Mouse (Mus musculus) CH12.LX (cell line): ENCODE results near the gene Kcmf1. TPM values are rescaled to one million over a fixed set of nuclear protein-coding genes. Genes with fewer than 3 reads are reported as not detected.
A peak's percentile ranks its signal among the peaks of the same experiment; 100 is the strongest.

Experiments used
- DNase-seq: peaks from one replicate; pipeline ENCODE4 v3.0.0-alpha.2; 2013; ENCODE audit errors: extremely low read depth
- H3K27ac ChIP-seq: 2 replicates; pipeline ENCODE4 v1.5.1; 2012; ENCODE audit warnings: low read depth, mild to moderate bottlenecking, control low read depth, moderate library complexity; ENCODE audit not compliant: insufficient read depth
- H3K27me3 ChIP-seq: replicated peaks from 2 replicates; pipeline ENCODE3; 2012; ENCODE audit warnings: inconsistent platforms
- H3K36me3 ChIP-seq, 2 experiments: replicated peaks in 1 of 2; 2 replicates each; pipeline versions ENCODE3 to v1.6.1; 2012; ENCODE audit warnings: inconsistent platforms in 1 of 2, low read length in 1 of 2, mild to moderate bottlenecking in 1 of 2, mixed read lengths in 1 of 2, moderate library complexity in 1 of 2; ENCODE audit not compliant: control insufficient read depth in 1 of 2, insufficient read depth in 1 of 2
- H3K4me1 ChIP-seq, 2 experiments: 2 replicates each; pipeline ENCODE4 v1.6.1; 2012; ENCODE audit warnings: inconsistent platforms in 1 of 2, moderate library complexity in 1 of 2; ENCODE audit not compliant: insufficient read depth in 2 of 2, control insufficient read depth in 1 of 2
- H3K4me2 ChIP-seq: 2 replicates; pipeline ENCODE4 v1.6.1; 2012; ENCODE audit warnings: low read depth, mild to moderate bottlenecking, control low read depth; ENCODE audit not compliant: poor library complexity, insufficient read depth, severe bottlenecking
- H3K4me3 ChIP-seq, 3 experiments: fragments of 150-350 bp in 1 of 3; sonication (generic) in 1 of 3; replicated peaks in 1 of 3; 2 replicates each; pipeline versions ENCODE3 to v1.5.1; 2011 to 2012; ENCODE audit warnings: low read depth in 2 of 3, low read length in 2 of 3, mild to moderate bottlenecking in 2 of 3, moderate library complexity in 2 of 3, control low read depth in 1 of 3, improper control_type of control experiment in 1 of 3, inconsistent platforms in 1 of 3, mixed read lengths in 1 of 3; ENCODE audit not compliant: poor library complexity in 1 of 3
- H3K79me2 ChIP-seq: replicated peaks from 2 replicates; pipeline ENCODE4 v1.6.1; 2012; ENCODE audit warnings: mild to moderate bottlenecking, moderate library complexity; ENCODE audit not compliant: control insufficient read depth, poor library complexity, insufficient read depth, severe bottlenecking; ENCODE audit errors: extremely low read depth
- H3K9ac ChIP-seq: 2 replicates; pipeline ENCODE4 v1.6.1; 2012; ENCODE audit warnings: low read depth, mild to moderate bottlenecking, control low read depth, moderate library complexity; ENCODE audit not compliant: insufficient read depth
- H3K9me3 ChIP-seq: replicated peaks from 2 replicates; pipeline ENCODE3; 2012; ENCODE audit warnings: low read length, inconsistent platforms, mixed read lengths
- BHLHE40 ChIP-seq: IDR thresholded peaks from 2 replicates; pipeline ENCODE4 v1.6.1; 2011; ENCODE audit warnings: mild to moderate bottlenecking, low read depth, low read length, improper control_type of control experiment
- CTCF ChIP-seq, 2 experiments: IDR thresholded peaks in 1 of 2; conservative IDR thresholded peaks in 1 of 2; 2 replicates each; pipeline ENCODE4 v1.5.1; 2011 to 2012; ENCODE audit warnings: low read depth in 2 of 2, low read length in 2 of 2, improper control_type of control experiment in 1 of 2, inconsistent platforms in 1 of 2, mild to moderate bottlenecking in 1 of 2, moderate library complexity in 1 of 2
- ELF1 ChIP-seq: IDR thresholded peaks from 2 replicates; pipeline ENCODE4 v1.6.1; 2014; ENCODE audit warnings: low read depth, mild to moderate bottlenecking, inconsistent platforms, low read length, improper control_type of control experiment
- HCFC1 ChIP-seq: IDR thresholded peaks from 2 replicates; pipeline ENCODE4 v1.6.1; 2012; ENCODE audit warnings: low read depth, mild to moderate bottlenecking, inconsistent platforms, low read length, improper control_type of control experiment
- IRF4 ChIP-seq: IDR thresholded peaks from 2 replicates; pipeline ENCODE4 v1.6.1; 2014; ENCODE audit warnings: low read depth, mild to moderate bottlenecking, inconsistent platforms, low read length, improper control_type of control experiment
- JUND ChIP-seq: conservative IDR thresholded peaks from 2 replicates; pipeline ENCODE4 v1.6.1; 2011; ENCODE audit warnings: low read depth, low read length, improper control_type of control experiment
- KAT2A ChIP-seq: IDR thresholded peaks from 2 replicates; pipeline ENCODE4 v1.6.1; 2012; ENCODE audit warnings: low read length, improper control_type of control experiment, inconsistent platforms; ENCODE audit not compliant: insufficient replicate concordance
- MAZ ChIP-seq: IDR thresholded peaks from 2 replicates; pipeline ENCODE4 v1.6.1; 2012; ENCODE audit warnings: low read depth, mild to moderate bottlenecking, inconsistent platforms, low read length, improper control_type of control experiment, moderate library complexity
- MEF2A ChIP-seq: IDR thresholded peaks from 2 replicates; pipeline ENCODE4 v1.6.1; 2014; ENCODE audit warnings: low read depth, mild to moderate bottlenecking, inconsistent platforms, low read length, improper control_type of control experiment, borderline replicate concordance
- NRF1 ChIP-seq: IDR thresholded peaks from 2 replicates; pipeline ENCODE4 v1.6.1; 2014; ENCODE audit warnings: low read depth, mild to moderate bottlenecking, inconsistent platforms, low read length, improper control_type of control experiment, moderate library complexity
- RAD21 ChIP-seq: IDR thresholded peaks from 2 replicates; pipeline ENCODE4 v1.6.1; 2011; ENCODE audit warnings: low read depth, mild to moderate bottlenecking, low read length, improper control_type of control experiment, moderate library complexity
- TBP ChIP-seq: conservative IDR thresholded peaks from 2 replicates; pipeline ENCODE4 v1.6.1; 2011; ENCODE audit warnings: low read depth, low read length, improper control_type of control experiment
- TCF12 ChIP-seq: IDR thresholded peaks from 2 replicates; pipeline ENCODE4 v1.6.1; 2014; ENCODE audit warnings: low read depth, mild to moderate bottlenecking, inconsistent platforms, low read length, improper control_type of control experiment
- USF1 ChIP-seq: IDR thresholded peaks from 2 replicates; pipeline ENCODE4 v1.6.1; 2014; ENCODE audit warnings: low read depth, mild to moderate bottlenecking, inconsistent platforms, low read length, improper control_type of control experiment
- USF2 ChIP-seq: conservative IDR thresholded peaks from 2 replicates; pipeline ENCODE4 v1.6.1; 2011; ENCODE audit warnings: low read depth, low read length, improper control_type of control experiment
- ZKSCAN1 ChIP-seq: IDR thresholded peaks from 2 replicates; pipeline ENCODE4 v1.6.1; 2012; ENCODE audit warnings: low read depth, inconsistent platforms, low read length, improper control_type of control experiment, borderline replicate concordance
- dilution Hi-C: fragments of 300-500 bp; cut with MboI; formaldehyde crosslinking; loops from 2 replicates; pipeline ENCODE4 v1.14.3; 2020; ENCODE audit warnings: low sequenced_read_pairs; ENCODE audit not compliant: extremely low pct_unique_long_range_greater_than_20kb, extremely low pct_ligation_motif_present
- in situ Hi-C: fragments of 300-500 bp; cut with MboI; formaldehyde crosslinking; loops from 3 replicates; pipeline ENCODE4 v1.14.3; 2019; ENCODE audit warnings: low sequenced_read_pairs, low pct_ligation_motif_present, low pct_unique_long_range_greater_than_20kb, mixed read lengths
- polyA plus RNA-seq: library from polyadenylated mRNA; unstranded; fragments of >175 nt; gene quantifications from 2 replicates; pipeline ENCODE4 v1.2.1, GENCODE M21; 2012; ENCODE audit warnings: low read depth; ENCODE audit not compliant: insufficient read length
- total RNA-seq, 2 experiments: library from RNA; depleted of rRNA; stranded (reverse); fragments of 300-350 nt in 1 of 2; fragments of >200 nt in 1 of 2; gene quantifications; 2 replicates each; pipeline ENCODE4 v1.2.3; 2012 to 2014

Gene Kcmf1
- total and polyA plus RNA-seq, 3 experiments = 98.0 to 207 (median 108) TPM

DNA sequence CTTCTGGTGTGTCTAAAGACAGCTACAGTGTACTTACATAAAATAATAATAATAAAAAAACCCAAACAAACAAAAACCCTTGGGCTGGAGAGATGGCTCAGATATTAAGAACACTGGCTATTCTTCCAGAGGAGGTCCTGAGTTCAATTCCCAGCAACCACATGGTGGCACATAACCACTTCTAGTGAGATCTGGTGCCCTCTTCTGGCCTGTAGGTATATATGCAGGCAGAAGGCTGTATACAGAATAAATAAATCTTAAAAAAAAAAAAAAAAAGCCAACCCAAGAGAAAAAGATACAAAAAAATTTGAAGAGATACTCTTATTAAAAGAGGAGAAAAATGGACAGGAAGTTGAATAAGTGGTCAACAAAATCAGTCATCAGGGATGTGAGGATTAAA, 102.0 kb downstream of the Kcmf1 start:
- Histone ChIP-seq H3K4me1 (no peaks in the 10 kb centered on the region), H3K27me3 (no peaks in the 10 kb centered on the region), H3K4me2 (no peak overlapping the region), H3K79me2 (no peaks in the 10 kb centered on the region), H3K27ac (no peak overlapping the region), H3K9ac (no peak overlapping the region), H3K9me3 (no peaks in the 10 kb centered on the region), H3K36me3 (no peaks in the 10 kb centered on the region), H3K4me3 (no peak overlapping the region)
- dilution Hi-C loops (no loop called here), in situ Hi-C loops (no loop called here)
- TF ChIP-seq USF2 (no peak), CTCF (conservative IDR thresholded peaks at IDR 0.05 in 1 of 2, IDR thresholded peaks at IDR 0.05 in 1 of 2; ENCODE audit: low read depth in 2 of 2, low read length in 2 of 2) (peak in 1 of 2 experiments; percentile 28; a peak in 2 of 4 replicates)
- DNase-seq = no peak

DNA sequence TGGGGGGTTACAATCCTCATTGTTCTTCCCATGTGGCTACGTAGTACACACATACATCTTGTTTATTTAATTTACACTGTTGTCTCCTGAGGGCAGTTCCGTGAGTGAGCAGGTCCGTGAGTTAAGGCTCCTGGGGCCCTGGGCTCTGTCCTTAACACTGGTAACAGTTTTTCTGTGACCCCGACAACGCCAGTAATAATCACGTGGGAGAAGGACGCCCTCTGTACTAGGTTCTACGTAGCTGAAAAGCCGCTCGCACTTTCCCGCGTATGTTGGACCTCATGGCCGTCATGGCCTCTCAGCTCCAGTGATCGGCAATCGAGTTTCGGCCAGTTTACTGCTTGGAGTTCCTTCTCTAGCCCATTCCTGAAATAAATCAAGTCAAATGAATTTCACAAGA, 104.3 kb downstream of the Kcmf1 start:
- no peak overlapping the region for H3K9ac ChIP-seq
- DNase-seq = no peak

DNA sequence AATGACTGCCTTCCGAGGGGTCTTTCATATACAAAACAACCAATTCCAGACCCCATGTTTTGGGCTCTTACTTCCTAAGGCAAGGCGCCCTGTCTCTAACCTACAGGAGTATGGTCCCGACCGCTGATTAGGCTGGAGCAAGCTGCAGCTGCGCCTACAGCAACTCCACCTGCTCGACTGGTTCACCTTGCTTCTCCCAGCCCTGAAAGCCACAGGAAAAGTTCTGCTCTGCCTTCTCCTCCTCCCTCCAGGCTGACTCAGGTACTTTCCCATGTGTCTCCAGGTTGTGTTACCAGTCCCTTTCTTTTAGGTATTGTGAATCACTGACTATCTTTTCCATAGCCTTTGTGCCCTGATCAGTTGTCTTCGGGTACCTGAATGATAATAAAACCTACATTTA, 104.9 kb downstream of the Kcmf1 start:
- Histone ChIP-seq H3K79me2 (no peaks in the 10 kb centered on the region), H3K4me2 (no peak overlapping the region), H3K4me1 (no peaks in the 10 kb centered on the region), H3K36me3 (no peaks in the 10 kb centered on the region), H3K9ac (no peak overlapping the region)
- dilution Hi-C loops = no loop called here
- TF ChIP-seq JUND (no peak), TBP (no peak), NRF1 (no peak), ZKSCAN1 (no peak)
- TF ChIP-seq, all 38 proteins: peak for 0
- no peak overlapping the region for H3K27ac ChIP-seq
- in situ Hi-C loops = no loop called here
- no peak for DNase-seq
- H3K27me3 ChIP-seq = no peaks in the 10 kb centered on the region
- H3K9me3 ChIP-seq = no peaks in the 10 kb centered on the region
- no peak overlapping the region for H3K4me3 ChIP-seq

More for the DNA sequence above, 104.3 kb downstream of the Kcmf1 start:
- H3K27me3 ChIP-seq = no peaks in the 10 kb centered on the region
- no peak overlapping the region for H3K4me2 ChIP-seq
- no peaks in the 10 kb centered on the region for H3K79me2 ChIP-seq
- TF ChIP-seq USF1 = no peak
- no peaks in the 10 kb centered on the region for H3K4me1 ChIP-seq
- no peaks in the 10 kb centered on the region for H3K36me3 ChIP-seq
- in situ Hi-C loops (no loop called here), dilution Hi-C loops (no loop called here)
- H3K27ac ChIP-seq = no peak overlapping the region
- no peaks in the 10 kb centered on the region for H3K9me3 ChIP-seq
- H3K4me3 ChIP-seq = no peak overlapping the region

DNA sequence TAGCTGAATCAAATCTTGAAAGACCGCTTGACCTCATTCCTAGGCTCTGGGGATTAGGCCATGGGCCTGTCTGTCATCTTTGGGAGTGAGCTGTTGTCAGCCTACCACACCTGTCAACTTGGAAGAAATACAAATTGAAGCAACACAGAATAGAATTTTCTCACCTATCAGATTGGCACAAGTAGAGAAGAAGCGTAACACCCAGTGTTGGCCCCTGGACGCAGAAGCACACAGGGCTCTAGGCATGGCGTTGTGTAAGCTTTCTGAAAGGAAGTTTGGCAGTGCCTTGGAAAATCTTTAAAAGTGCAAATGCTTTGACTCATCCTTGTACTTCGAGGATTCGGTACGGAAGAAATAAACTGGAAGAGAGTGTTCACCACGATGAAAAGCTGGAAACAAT, 107.1 kb downstream of the Kcmf1 start:
- Histone ChIP-seq H3K4me3 (no peak overlapping the region), H3K4me2 (no peak overlapping the region), H3K27ac (no peak overlapping the region), H3K27me3 (no peaks in the 10 kb centered on the region), H3K9me3 (peaks cover 19% of the 10 kb centered on the region), H3K79me2 (no peaks in the 10 kb centered on the region), H3K36me3 (no peaks in the 10 kb centered on the region), H3K9ac (no peak overlapping the region), H3K4me1 (no peaks in the 10 kb centered on the region)
- no peak for DNase-seq
- TF ChIP-seq TCF12 = no peak
- no peak for TF ChIP-seq HCFC1
- no peak for TF ChIP-seq IRF4
- no peak for TF ChIP-seq NRF1
- no peak for TF ChIP-seq BHLHE40
- no peak for TF ChIP-seq MAZ
- no peak for TF ChIP-seq KAT2A
- no peak for TF ChIP-seq TBP
- no peak for TF ChIP-seq RAD21
- no peak for TF ChIP-seq MEF2A
- no peak for TF ChIP-seq ELF1
- dilution Hi-C loops = no loop called here
- in situ Hi-C loops = no loop called here
